Mouse (Mus musculus): ENCODE data around the gene Prep. TPM values are rescaled to one million over a fixed set of nuclear protein-coding genes. Genes with fewer than 3 reads are reported as not detected.
"Not testable (repeated sequence)": the region's sequence is repeated elsewhere in the genome, so short reads cannot be mapped to it uniquely, and the experiment has no call there.

Prep gene
- polyA plus RNA-seq, 1 experiment = 20.6 TPM

DNA sequence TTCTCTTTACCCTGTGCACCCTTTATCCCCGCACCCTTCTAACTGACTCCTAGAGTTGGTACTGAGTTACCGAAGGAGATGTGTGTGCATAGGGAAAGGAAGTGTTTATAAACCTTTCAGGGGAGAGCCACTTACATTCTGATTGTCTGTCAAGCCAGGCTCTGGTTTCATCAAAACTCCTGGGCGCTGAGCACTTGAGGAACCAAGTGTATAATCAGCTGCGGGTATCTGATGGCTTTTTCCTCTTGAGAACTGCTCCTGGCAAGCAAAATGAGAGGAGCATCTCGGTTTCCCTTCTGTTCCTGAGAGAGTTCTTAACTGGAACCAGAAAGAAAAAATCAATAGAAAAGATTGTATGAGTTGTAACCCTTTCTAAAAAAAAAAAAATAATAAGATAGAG, 10.3 kb downstream of the Prep start:
- TF ChIP-seq POLR2A (IDR thresholded peaks at IDR 0.05; ENCODE audit: borderline replicate concordance, extremely low read depth, insufficient read depth, insufficient read length, poor library complexity, severe bottlenecking) (no peak), CTCF (IDR thresholded peaks at IDR 0.05; ENCODE audit: borderline replicate concordance, extremely low read depth, insufficient read depth, insufficient read length) (no peak)
- DNase-seq (ENCODE audit: low read depth) = peak; percentile 32

DNA sequence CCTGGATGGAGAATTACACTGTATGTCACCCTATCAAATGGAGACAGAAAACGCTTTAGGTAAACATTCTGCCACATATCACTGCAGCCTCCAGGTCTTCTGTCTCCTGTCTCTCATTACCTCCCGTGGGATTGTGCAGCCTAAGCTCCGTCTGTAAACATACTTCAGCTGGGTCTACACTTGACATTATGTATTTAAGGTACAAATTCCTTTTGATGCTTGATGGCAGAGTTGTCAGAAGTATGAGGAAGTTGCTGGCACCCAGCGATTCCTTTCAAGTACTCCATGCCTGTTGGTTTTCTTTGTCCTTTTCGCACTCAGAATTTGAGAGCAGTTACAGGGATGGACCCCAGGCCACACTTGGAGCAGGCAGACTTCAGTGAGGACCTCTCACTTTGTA, 12.8 kb downstream of the Prep start:
- no peak for TF ChIP-seq POLR2A (IDR thresholded peaks at IDR 0.05; ENCODE audit: borderline replicate concordance, extremely low read depth, insufficient read depth, insufficient read length, poor library complexity, severe bottlenecking)
- TF ChIP-seq CTCF (IDR thresholded peaks at IDR 0.05; ENCODE audit: borderline replicate concordance, extremely low read depth, insufficient read depth, insufficient read length) = no peak
- DNase-seq (ENCODE audit: low read depth) = no peak

DNA sequence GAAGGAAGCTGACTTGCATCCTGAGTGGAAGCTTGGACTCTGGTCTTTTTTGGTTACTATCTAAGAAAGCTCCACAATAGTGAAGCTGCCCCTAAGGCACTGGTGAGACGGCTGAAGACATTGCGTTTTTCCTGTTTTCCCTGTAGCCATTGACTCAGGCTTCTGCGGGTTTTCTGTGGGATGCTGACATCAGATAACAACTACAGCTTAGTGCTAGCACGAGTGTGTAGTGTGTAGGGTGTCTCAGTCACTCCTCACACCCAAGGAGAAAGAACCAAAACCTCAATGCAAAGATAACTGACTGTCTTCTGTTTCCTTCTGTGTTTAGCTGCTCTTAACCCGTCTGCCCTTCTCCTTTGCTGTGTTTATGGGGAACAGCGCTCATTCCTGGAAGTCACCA, 13.5 kb downstream of the Prep start:
- no peak for DNase-seq (ENCODE audit: low read depth)

GRCm38 (mm10) chr10:45082730-45083129, 15.7 kb downstream of the Prep start:
- no peak for DNase-seq (ENCODE audit: low read depth)
- TF ChIP-seq POLR2A (IDR thresholded peaks at IDR 0.05; ENCODE audit: borderline replicate concordance, extremely low read depth, insufficient read depth, insufficient read length, poor library complexity, severe bottlenecking) = no peak
- TF ChIP-seq CTCF (IDR thresholded peaks at IDR 0.05; ENCODE audit: borderline replicate concordance, extremely low read depth, insufficient read depth, insufficient read length) = no peak; the same call in 1 of the 2 replicates

More for the DNA sequence above, 13.5 kb downstream of the Prep start:
- TF ChIP-seq CTCF (IDR thresholded peaks at IDR 0.05; ENCODE audit: borderline replicate concordance, extremely low read depth, insufficient read depth, insufficient read length) (no peak), POLR2A (IDR thresholded peaks at IDR 0.05; ENCODE audit: borderline replicate concordance, extremely low read depth, insufficient read depth, insufficient read length, poor library complexity, severe bottlenecking) (no peak)

- DNase-seq (ENCODE audit: low read depth) = not testable (repeated sequence)
Observed at GRCm38 (mm10) chr10:45084002-45084401, 17.0 kb downstream of the Prep start.

DNA sequence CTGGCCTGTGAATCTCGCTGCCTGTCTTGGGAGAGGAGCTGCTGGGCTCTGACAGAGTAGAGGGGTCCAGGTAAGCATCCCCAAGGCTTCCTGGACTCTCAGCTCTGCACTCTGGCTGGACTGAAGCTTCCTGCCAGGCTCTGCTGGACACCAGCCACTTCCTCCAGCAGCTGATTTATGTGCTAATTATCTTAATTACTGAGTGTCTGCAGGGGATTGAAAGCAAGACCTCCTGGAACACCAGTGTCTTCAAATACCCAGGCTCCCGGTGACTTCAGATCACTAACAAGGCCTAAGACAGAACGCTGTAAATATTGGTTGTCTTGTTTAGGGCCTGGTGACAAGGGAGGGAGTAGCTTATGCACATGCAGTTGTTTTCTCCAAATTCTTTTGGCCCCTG, 17.5 kb downstream of the Prep start:
- DNase-seq (ENCODE audit: low read depth) = peak; percentile 56
- TF ChIP-seq POLR2A (IDR thresholded peaks at IDR 0.05; ENCODE audit: borderline replicate concordance, extremely low read depth, insufficient read depth, insufficient read length, poor library complexity, severe bottlenecking) = no peak
- no peak for TF ChIP-seq CTCF (IDR thresholded peaks at IDR 0.05; ENCODE audit: borderline replicate concordance, extremely low read depth, insufficient read depth, insufficient read length)

GRCm38 (mm10) chr10:45085315-45085714, 18.3 kb downstream of the Prep start:
- TF ChIP-seq POLR2A (IDR thresholded peaks at IDR 0.05; ENCODE audit: borderline replicate concordance, extremely low read depth, insufficient read depth, insufficient read length, poor library complexity, severe bottlenecking) (no peak), CTCF (IDR thresholded peaks at IDR 0.05; ENCODE audit: borderline replicate concordance, extremely low read depth, insufficient read depth, insufficient read length) (no peak)

DNA sequence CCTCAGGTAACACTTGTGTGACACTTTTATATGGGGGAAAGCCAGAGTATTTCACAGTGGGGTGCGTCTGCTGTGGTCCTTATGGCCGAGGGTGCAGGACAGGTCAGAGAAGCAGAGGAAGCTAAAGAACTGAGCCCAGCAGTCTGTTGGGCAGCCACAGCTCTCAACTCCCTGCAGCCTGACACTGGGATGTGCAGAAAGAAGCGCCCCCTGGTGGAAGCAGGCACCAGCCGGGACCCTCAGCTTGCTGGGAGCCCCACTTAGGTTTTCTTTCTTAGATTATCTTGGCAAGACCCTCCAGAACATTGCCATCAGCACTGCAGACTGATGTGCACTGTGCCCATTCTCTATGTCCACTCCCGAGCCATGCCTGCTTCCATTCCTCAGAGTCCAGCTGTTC, 19.6 kb downstream of the Prep start:
- TF ChIP-seq CTCF (IDR thresholded peaks at IDR 0.05; ENCODE audit: borderline replicate concordance, extremely low read depth, insufficient read depth, insufficient read length) (peak; percentile 65), POLR2A (IDR thresholded peaks at IDR 0.05; ENCODE audit: borderline replicate concordance, extremely low read depth, insufficient read depth, insufficient read length, poor library complexity, severe bottlenecking) (no peak)
- DNase-seq (ENCODE audit: low read depth) = no peak

More at GRCm38 (mm10) chr10:45085315-45085714, 18.3 kb downstream of the Prep start:
- DNase-seq (ENCODE audit: low read depth) = no peak

- TF ChIP-seq CTCF (IDR thresholded peaks at IDR 0.05; ENCODE audit: borderline replicate concordance, extremely low read depth, insufficient read depth, insufficient read length) = no peak
- no peak for TF ChIP-seq POLR2A (IDR thresholded peaks at IDR 0.05; ENCODE audit: borderline replicate concordance, extremely low read depth, insufficient read depth, insufficient read length, poor library complexity, severe bottlenecking)
- no peak for DNase-seq (ENCODE audit: low read depth)
Observed at GRCm38 (mm10) chr10:45091462-45092079, 24.6 kb downstream of the Prep start.

- TF ChIP-seq POLR2A (IDR thresholded peaks at IDR 0.05; ENCODE audit: borderline replicate concordance, extremely low read depth, insufficient read depth, insufficient read length, poor library complexity, severe bottlenecking) (no peak), CTCF (IDR thresholded peaks at IDR 0.05; ENCODE audit: borderline replicate concordance, extremely low read depth, insufficient read depth, insufficient read length) (no peak)
Observed at GRCm38 (mm10) chr10:45092080-45093056, 25.4 kb downstream of the Prep start.

GRCm38 (mm10) chr10:45098751-45099150, 31.7 kb downstream of the Prep start:
- TF ChIP-seq CTCF (IDR thresholded peaks at IDR 0.05; ENCODE audit: borderline replicate concordance, extremely low read depth, insufficient read depth, insufficient read length) (peak; percentile 46; the same call in 1 of the 2 replicates), POLR2A (IDR thresholded peaks at IDR 0.05; ENCODE audit: borderline replicate concordance, extremely low read depth, insufficient read depth, insufficient read length, poor library complexity, severe bottlenecking) (no peak)
- peak; percentile 68 for DNase-seq (ENCODE audit: low read depth)

More at GRCm38 (mm10) chr10:45092080-45093056, 25.4 kb downstream of the Prep start:
- no peak for DNase-seq (ENCODE audit: low read depth)
